Mouse (Mus musculus) midbrain, postnatal 0 days (tissue): ENCODE measurements at regions not wholly inside any gene's neighbourhood (a gene's known extent, or its start where the extent isn't known, plus 50 kb on each side); places are given as distances from the start of the nearest gene placed in this dataset.

ENCODE experiments used
- ATAC-seq: fragments of 200-750 bp; cut with Nextera tagmentation; 2 replicates; pipeline ENCODE4 v1.8.0; 2017; ENCODE audit warnings: moderate number of reproducible peaks, mild to moderate bottlenecking, moderate TSS enrichment, moderate library complexity; ENCODE audit not compliant: low FRiP score
- DNase-seq: peaks from one replicate; pipeline ENCODE4 v3.0.0-alpha.2; 2015; ENCODE audit warnings: low spot score
- H3K27ac ChIP-seq: fragments of 300-500 bp; sonication (generic); 2 replicates; pipeline ENCODE4 v1.5.1; 2014; ENCODE audit warnings: low read depth, mild to moderate bottlenecking, low read length, mixed read lengths
- H3K27me3 ChIP-seq: fragments of 300-500 bp; sonication (generic); 2 replicates; pipeline ENCODE4 v1.6.1; 2014; ENCODE audit warnings: low read length, control low read depth, mixed read lengths; ENCODE audit not compliant: insufficient read depth
- H3K36me3 ChIP-seq: fragments of 300-500 bp; sonication (generic); 2 replicates; pipeline ENCODE4 v1.6.1; 2014; ENCODE audit warnings: low read length, control low read depth, mixed read lengths; ENCODE audit not compliant: insufficient read depth
- H3K4me1 ChIP-seq: fragments of 300-500 bp; sonication (generic); 2 replicates; pipeline ENCODE4 v1.6.1; 2014; ENCODE audit warnings: mild to moderate bottlenecking, control low read depth, antibody characterized with exemption, low read length, mixed read lengths; ENCODE audit not compliant: insufficient read depth
- H3K4me2 ChIP-seq: fragments of 300-500 bp; sonication (generic); 2 replicates; pipeline ENCODE4 v1.6.1; 2014; ENCODE audit warnings: low read depth, mild to moderate bottlenecking, low read length, mixed read lengths; ENCODE audit not compliant: poor library complexity, severe bottlenecking
- H3K4me3 ChIP-seq: fragments of 300-500 bp; sonication (generic); 2 replicates; pipeline ENCODE4 v1.5.1; 2014; ENCODE audit warnings: low read depth, mild to moderate bottlenecking, low read length, moderate library complexity
- H3K9ac ChIP-seq: fragments of 300-500 bp; sonication (generic); replicated peaks from 2 replicates; pipeline ENCODE4 v1.6.1; 2014; ENCODE audit warnings: mild to moderate bottlenecking, low read length, moderate library complexity, mixed read lengths; ENCODE audit not compliant: poor library complexity, severe bottlenecking
- H3K9me3 ChIP-seq: fragments of 300-500 bp; sonication (generic); 2 replicates; pipeline ENCODE4 v1.6.1; 2016; ENCODE audit warnings: low read length, control low read depth
- CTCF ChIP-seq: IDR thresholded peaks from 2 replicates; pipeline ENCODE4 v1.5.1; 2016; ENCODE audit warnings: antibody characterized with exemption, mild to moderate bottlenecking
- WGBS: fragments of 180-500 bp; shearing (Covaris S2); extraction: QIAGEN DNeasy Blood & Tissue Kit; methylation state at CpG from one replicate; pipeline ENCODE4 v1.1.7; 2014; 5-methylcytosine and 5-hydroxymethylcytosine counted together

GRCm38 (mm10) chr12:70523379-70523778 lies 70.5 kb downstream of the Tmx1 start:
- no peaks in the 10 kb centered on the region for H3K36me3 ChIP-seq
- 81% methylated on average over 7 of the region's 7 CpGs for WGBS
- DNase-seq (no peak), ATAC-seq (no peak)
- no peak overlapping the region for H3K9ac ChIP-seq
- no peak overlapping the region for H3K4me3 ChIP-seq
- H3K9me3 ChIP-seq, result no peaks in the 10 kb centered on the region
- no peaks in the 10 kb centered on the region for H3K27me3 ChIP-seq
- no peak overlapping the region for H3K4me2 ChIP-seq
- TF ChIP-seq CTCF, result no peak
- H3K4me1 ChIP-seq, result no peaks in the 10 kb centered on the region
- H3K27ac ChIP-seq, result no peak overlapping the region

- WGBS, result 60% methylated on average over 4 of the region's 4 CpGs
- H3K9me3 ChIP-seq, result no peaks in the 10 kb centered on the region
- no peak for ATAC-seq
Measured at GRCm38 (mm10) chr12:70524703-70525102, 71.8 kb downstream of the Tmx1 start.

GRCm38 (mm10) chr12:70531661-70532060 lies 78.8 kb downstream of the Tmx1 start:
- no peak overlapping the region for H3K27ac ChIP-seq
- no peak for ATAC-seq
- H3K4me1 ChIP-seq, result no peaks in the 10 kb centered on the region
- no peaks in the 10 kb centered on the region for H3K27me3 ChIP-seq
- no peak overlapping the region for H3K4me2 ChIP-seq
- DNase-seq, result no peak
- no peak overlapping the region for H3K4me3 ChIP-seq
- TF ChIP-seq CTCF, result no peak
- no peaks in the 10 kb centered on the region for H3K36me3 ChIP-seq
- no peak overlapping the region for H3K9ac ChIP-seq
- H3K9me3 ChIP-seq, result no peaks in the 10 kb centered on the region

More at GRCm38 (mm10) chr12:70524703-70525102, 71.8 kb downstream of the Tmx1 start:
- TF ChIP-seq CTCF, result no peak
- Histone ChIP-seq H3K27ac (no peak overlapping the region), H3K4me2 (no peak overlapping the region), H3K4me3 (no peak overlapping the region), H3K27me3 (no peaks in the 10 kb centered on the region), H3K36me3 (no peaks in the 10 kb centered on the region), H3K4me1 (no peaks in the 10 kb centered on the region), H3K9ac (no peak overlapping the region)
- DNase-seq, result no peak

- DNase-seq, result no peak
Measured at GRCm38 (mm10) chr12:70532225-70532624, 79.3 kb downstream of the Tmx1 start.

GRCm38 (mm10) chr12:70532843-70533242 lies 79.9 kb downstream of the Tmx1 start:
- Histone ChIP-seq H3K4me3 (no peak overlapping the region), H3K9me3 (no peaks in the 10 kb centered on the region), H3K4me2 (no peak overlapping the region), H3K4me1 (no peaks in the 10 kb centered on the region), H3K9ac (no peak overlapping the region), H3K36me3 (no peaks in the 10 kb centered on the region), H3K27me3 (no peaks in the 10 kb centered on the region), H3K27ac (no peak overlapping the region)
- DNase-seq, result no peak
- ATAC-seq, result no peak
- TF ChIP-seq CTCF, result no peak
- 55% methylated on average over 10 of the region's 10 CpGs for WGBS

More at GRCm38 (mm10) chr12:70532225-70532624, 79.3 kb downstream of the Tmx1 start:
- no peak overlapping the region for H3K4me3 ChIP-seq
- no peaks in the 10 kb centered on the region for H3K9me3 ChIP-seq
- no peak for ATAC-seq
- no peak overlapping the region for H3K9ac ChIP-seq
- no peaks in the 10 kb centered on the region for H3K27me3 ChIP-seq
- WGBS, result 71% methylated on average over 10 of the region's 10 CpGs
- no peaks in the 10 kb centered on the region for H3K36me3 ChIP-seq
- no peak overlapping the region for H3K4me2 ChIP-seq
- H3K27ac ChIP-seq, result no peak overlapping the region
- no peaks in the 10 kb centered on the region for H3K4me1 ChIP-seq
- no peak for TF ChIP-seq CTCF

- Histone ChIP-seq H3K27ac (no peak overlapping the region), H3K9ac (no peak overlapping the region), H3K9me3 (no peaks in the 10 kb centered on the region), H3K4me3 (no peak overlapping the region), H3K4me1 (no peaks in the 10 kb centered on the region), H3K36me3 (no peaks in the 10 kb centered on the region), H3K27me3 (no peaks in the 10 kb centered on the region), H3K4me2 (no peak overlapping the region)
- WGBS, result 68% methylated on average over 12 of the region's 12 CpGs
- TF ChIP-seq CTCF, result no peak
- ATAC-seq (no peak), DNase-seq (no peak)
Measured at GRCm38 (mm10) chr12:70533375-70533935, 80.6 kb downstream of the Tmx1 start.
